In genomic region chr16:25533206-25533580, GRCm38 (mm10) we compare ENCODE assay signal across 10 mouse cellular contexts.
DNase-seq lines count a peak whose midpoint lies in the region; ATAC-seq and TF ChIP-seq lines count a peak whose summit lies in the region.
"Had no signal": no experiment of that assay in that cellular context is flagged by ENCODE, and none has a peak within 500 bp of the region (broad histone marks: within the 10 kb centered on the region; RNA-seq: fewer than 3 reads in every experiment).

No protein-coding gene starts in this region.

- TF ChIP-seq POLR2A in heart, adult 2 months (IDR thresholded peaks at IDR 0.05; ENCODE audit: insufficient read depth, low read depth, low read length) = no peak
- no peak for TF ChIP-seq POLR2A in thymus, adult 2 months (IDR thresholded peaks at IDR 0.05; ENCODE audit: control insufficient read depth, extremely low read depth, insufficient read depth, low read length, poor library complexity)

- no peak for ATAC-seq in monocyte, adult 5-6 weeks (replicated peaks; ENCODE audit: insufficient number of reproducible peaks, low FRiP score, low TSS enrichment, poor library complexity, severe bottlenecking)

- H3K27ac ChIP-seq in heart, adult 2 months = no peak overlapping the region
- no peak overlapping the region for H3K27ac ChIP-seq in heart, embryonic 10.5 days
- H3K27ac ChIP-seq in thymus, adult 2 months (ENCODE audit: control insufficient read depth, insufficient read depth, low read length) = no peak overlapping the region
- no peak overlapping the region for H3K27ac ChIP-seq in midbrain, embryonic 10.5 days (replicated peaks)
- H3K27ac ChIP-seq: embryonic facial prominence, embryonic 12.5 days; neural tube, embryonic 12.5 days had no signal

- no peaks in the 10 kb centered on the region for H3K9me3 ChIP-seq in heart, embryonic 10.5 days
- no peaks in the 10 kb centered on the region for H3K9me3 ChIP-seq in midbrain, embryonic 10.5 days (replicated peaks)
- H3K9me3 ChIP-seq: embryonic facial prominence, embryonic 12.5 days; neural tube, embryonic 12.5 days had no signal

- no peaks in the 10 kb centered on the region for H3K27me3 ChIP-seq in heart, adult 2 months (ENCODE audit: control insufficient read depth, insufficient read depth, low read length)
- H3K27me3 ChIP-seq in heart, embryonic 10.5 days (ENCODE audit: insufficient read depth, poor library complexity, severe bottlenecking) = no peaks in the 10 kb centered on the region
- no peaks in the 10 kb centered on the region for H3K27me3 ChIP-seq in thymus, adult 2 months (ENCODE audit: control insufficient read depth, insufficient read depth, low read length)
- H3K27me3 ChIP-seq in midbrain, embryonic 10.5 days (ENCODE audit: low read depth, poor library complexity, severe bottlenecking) = no peaks in the 10 kb centered on the region
- H3K27me3 ChIP-seq: embryonic facial prominence, embryonic 12.5 days; neural tube, embryonic 12.5 days had no signal

- intact Hi-C loops in heart, adult 2 months (cut with DNase I) = no loop called here

- H3K9ac ChIP-seq in heart, adult 2 months (ENCODE audit: low read depth, low read length) = no peak overlapping the region
- H3K9ac ChIP-seq: embryonic facial prominence, embryonic 12.5 days; neural tube, embryonic 12.5 days had no signal

- TF ChIP-seq CTCF in heart, adult 2 months (IDR thresholded peaks at IDR 0.05) = no peak
- TF ChIP-seq CTCF in thymus, adult 2 months (IDR thresholded peaks at IDR 0.05; ENCODE audit: borderline replicate concordance, control insufficient read depth, extremely low read depth, insufficient read depth, low read length, poor library complexity) = no peak

- peaks cover 2% of the 10 kb centered on the region; the same call in 1 of the 2 replicates for H3K4me1 ChIP-seq in heart, adult 2 months (ENCODE audit: control insufficient read depth, insufficient read depth, low read length)
- no peaks in the 10 kb centered on the region for H3K4me1 ChIP-seq in heart, embryonic 10.5 days
- H3K4me1 ChIP-seq in thymus, adult 2 months (replicated peaks; ENCODE audit: control insufficient read depth, insufficient read depth, low read length) = no peaks in the 10 kb centered on the region
- H3K4me1 ChIP-seq in midbrain, embryonic 10.5 days = no peaks in the 10 kb centered on the region
- H3K4me1 ChIP-seq: embryonic facial prominence, embryonic 12.5 days; neural tube, embryonic 12.5 days had no signal

- no peak overlapping the region for H3K4me3 ChIP-seq in heart, adult 2 months
- H3K4me3 ChIP-seq in heart, embryonic 10.5 days = no peak overlapping the region
- H3K4me3 ChIP-seq in thymus, adult 2 months (ENCODE audit: control insufficient read depth, insufficient read depth, low read length) = no peak overlapping the region
- no peak overlapping the region for H3K4me3 ChIP-seq in midbrain, embryonic 10.5 days
- H3K4me3 ChIP-seq: embryonic facial prominence, embryonic 12.5 days; neural tube, embryonic 12.5 days had no signal

- DNase-seq in heart, adult 2 months = peak; percentile 32 to 46
- DNase-seq in heart, embryonic 10.5 days (ENCODE audit: low spot score) = no peak
- DNase-seq in MN1 (ENCODE audit: low spot score) = peak; percentile 9
- peak; percentile 15 for DNase-seq in cerebellum, adult 8-10 months
- DNase-seq in kidney, postnatal 10 days = peak; percentile 18
- DNase-seq in thymus, adult 2 months = no peak
- no peak for DNase-seq in midbrain, embryonic 10.5 days (ENCODE audit: low spot score)

- H3K36me3 ChIP-seq in heart, adult 2 months (ENCODE audit: control insufficient read depth, insufficient read depth, low read length) = no peaks in the 10 kb centered on the region
- H3K36me3 ChIP-seq in heart, embryonic 10.5 days = no peaks in the 10 kb centered on the region
- no peaks in the 10 kb centered on the region for H3K36me3 ChIP-seq in thymus, adult 2 months (ENCODE audit: control insufficient read depth, insufficient read depth, low read length)
- H3K36me3 ChIP-seq in midbrain, embryonic 10.5 days = no peaks in the 10 kb centered on the region
- H3K36me3 ChIP-seq: embryonic facial prominence, embryonic 12.5 days; neural tube, embryonic 12.5 days had no signal

- TF ChIP-seq EP300 in heart, adult 2 months (IDR thresholded peaks at IDR 0.05; ENCODE audit: insufficient read depth, low read depth, low read length) = no peak

- WGBS in heart, adult 2 months = 21% methylated on average over 4 of the region's 4 CpGs
- WGBS in heart, embryonic 10.5 days = 47% methylated on average over 4 of the region's 4 CpGs
- WGBS in thymus, adult 2 months = 89% methylated on average over 4 of the region's 4 CpGs
- WGBS in midbrain, embryonic 10.5 days = 84% methylated on average over 4 of the region's 4 CpGs

- H3K79me2 ChIP-seq in heart, adult 2 months (replicated peaks; ENCODE audit: control insufficient read depth, insufficient read depth, low read length) = no peaks in the 10 kb centered on the region

Comparison
In these comparisons a context has a peak if more than half of its experiments do, and no peak if none do; other contexts are left out.
1. DNase-seq: peak in heart, adult 2 months (2 of 2), MN1 (single experiment), cerebellum, adult 8-10 months (single experiment) and kidney, postnatal 10 days (single experiment); none in heart, embryonic 10.5 days (single experiment), thymus, adult 2 months (single experiment) and midbrain, embryonic 10.5 days (single experiment).